In the genomic region with DNA sequence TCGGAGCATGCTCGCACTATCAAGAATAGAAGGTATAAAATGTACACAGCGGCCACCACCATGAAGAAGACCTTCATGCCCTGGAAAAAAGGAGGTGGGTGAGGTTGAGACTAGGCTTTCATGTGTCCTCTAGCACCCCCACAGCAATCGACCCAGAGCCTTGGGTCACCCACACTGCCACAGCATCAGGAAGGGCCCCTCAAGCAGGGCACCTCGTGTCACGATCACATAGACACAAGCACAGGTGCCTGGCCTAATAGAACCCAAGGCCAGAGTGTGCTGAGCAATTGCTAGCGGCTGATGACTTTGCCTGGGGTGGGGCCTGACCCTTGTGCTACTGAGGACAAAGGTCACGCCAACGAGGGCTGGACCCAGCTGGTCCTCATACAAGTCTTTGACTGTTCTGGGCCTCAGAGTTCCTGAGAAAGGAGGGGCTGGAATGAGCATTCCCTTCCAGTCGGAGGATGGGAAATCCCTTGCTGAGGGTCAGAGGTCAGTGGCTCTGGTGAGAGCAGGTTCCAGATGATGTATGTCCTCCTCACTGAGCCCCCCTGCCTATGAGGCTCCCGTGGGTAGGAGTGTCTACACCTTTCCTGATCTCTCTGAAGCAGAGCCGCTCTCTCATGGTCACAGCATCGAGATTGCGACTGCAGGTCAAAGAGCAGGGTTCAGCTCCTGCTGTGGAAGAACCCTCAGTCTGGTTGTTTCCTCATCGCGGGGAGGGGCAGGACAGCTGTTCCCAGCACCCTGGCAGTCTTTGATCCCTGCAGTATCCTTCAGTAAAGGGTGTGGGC, we compare ENCODE assay signal across 8 mouse cellular contexts. TPM values are rescaled to one million over a fixed set of nuclear protein-coding genes. Genes with fewer than 3 reads are reported as not detected.
DNase-seq lines count a peak whose midpoint lies in the region; ATAC-seq and TF ChIP-seq lines count a peak whose summit lies in the region.
"Not testable (repeated sequence)": the region's sequence is repeated elsewhere in the genome, so short reads cannot be mapped to it uniquely, and the experiment has no call there.

No protein-coding gene starts in this region.

- H3K27ac ChIP-seq in embryonic facial prominence, embryonic 12.5 days; hindbrain, postnatal 0 days; kidney, embryonic 14.5 days (ENCODE audit: low read depth, low read length); liver, embryonic 11.5 days (ENCODE audit: low read depth, low read length); liver, embryonic 16.5 days (ENCODE audit: low read length); midbrain, embryonic 13.5 days; stomach, embryonic 14.5 days (ENCODE audit: low read length): not testable (repeated sequence)

- H3K9me3 ChIP-seq in embryonic facial prominence, embryonic 12.5 days; hindbrain, postnatal 0 days (ENCODE audit: low read length); kidney, embryonic 14.5 days (ENCODE audit: control insufficient read depth, low read length); liver, embryonic 11.5 days (ENCODE audit: control insufficient read depth, low read length); liver, embryonic 16.5 days (replicated peaks; ENCODE audit: control insufficient read depth, low read length); midbrain, embryonic 13.5 days; stomach, embryonic 14.5 days (ENCODE audit: control insufficient read depth, low read depth, low read length): not testable (repeated sequence)

- H3K9ac ChIP-seq in embryonic facial prominence, embryonic 12.5 days; hindbrain, postnatal 0 days (replicated peaks; ENCODE audit: low read length); kidney, embryonic 14.5 days (ENCODE audit: low read depth, low read length); liver, embryonic 11.5 days (ENCODE audit: low read depth, low read length); liver, embryonic 16.5 days (ENCODE audit: low read depth, low read length); midbrain, embryonic 13.5 days (replicated peaks); stomach, embryonic 14.5 days (replicated peaks; ENCODE audit: low read depth, low read length): not testable (repeated sequence)

- DNase-seq in R1 (ENCODE audit: low read depth, low spot score) = peak; percentile 54
- DNase-seq in hindbrain, postnatal 0 days (ENCODE audit: low spot score); liver, embryonic 11.5 days (ENCODE audit: low spot score): not testable (repeated sequence)

- H3K4me1 ChIP-seq in embryonic facial prominence, embryonic 12.5 days; hindbrain, postnatal 0 days (ENCODE audit: insufficient read depth, low read length); kidney, embryonic 14.5 days (ENCODE audit: control insufficient read depth, insufficient read depth, low read length); liver, embryonic 11.5 days (replicated peaks; ENCODE audit: control insufficient read depth, insufficient read depth, low read length); liver, embryonic 16.5 days (ENCODE audit: control insufficient read depth, low read depth, low read length); midbrain, embryonic 13.5 days (replicated peaks); stomach, embryonic 14.5 days (ENCODE audit: control insufficient read depth, insufficient read depth, low read length): not testable (repeated sequence)

- H3K4me3 ChIP-seq in embryonic facial prominence, embryonic 12.5 days; hindbrain, postnatal 0 days (ENCODE audit: low read length); kidney, embryonic 14.5 days (ENCODE audit: low read length); liver, embryonic 11.5 days (ENCODE audit: low read depth, low read length); liver, embryonic 16.5 days (ENCODE audit: low read depth, low read length); midbrain, embryonic 13.5 days (replicated peaks); stomach, embryonic 14.5 days (ENCODE audit: low read depth, low read length): not testable (repeated sequence)

- peaks cover 11% of the 10 kb centered on the region; the same call in 1 of the 2 replicates for H3K36me3 ChIP-seq in embryonic facial prominence, embryonic 12.5 days
- not testable (repeated sequence) for H3K36me3 ChIP-seq in hindbrain, postnatal 0 days (ENCODE audit: insufficient read depth, low read length); kidney, embryonic 14.5 days (ENCODE audit: control insufficient read depth, insufficient read depth, low read length); liver, embryonic 11.5 days (ENCODE audit: control insufficient read depth, insufficient read depth, low read length); liver, embryonic 16.5 days (ENCODE audit: control insufficient read depth, insufficient read depth); stomach, embryonic 14.5 days (ENCODE audit: control insufficient read depth, insufficient read depth, low read length)
- H3K36me3 ChIP-seq in midbrain, embryonic 13.5 days = peaks cover 16% of the 10 kb centered on the region

- H3K27me3 ChIP-seq in embryonic facial prominence, embryonic 12.5 days; hindbrain, postnatal 0 days (ENCODE audit: insufficient read depth, low read length); kidney, embryonic 14.5 days (ENCODE audit: control insufficient read depth, insufficient read depth, low read length); liver, embryonic 11.5 days (replicated peaks; ENCODE audit: control insufficient read depth, insufficient read depth, low read length); liver, embryonic 16.5 days (ENCODE audit: control insufficient read depth, insufficient read depth, low read depth, low read length); midbrain, embryonic 13.5 days; stomach, embryonic 14.5 days (ENCODE audit: control insufficient read depth, insufficient read depth, low read length): not testable (repeated sequence)

- not testable (repeated sequence) for H3K4me2 ChIP-seq in embryonic facial prominence, embryonic 12.5 days (replicated peaks); hindbrain, postnatal 0 days (ENCODE audit: low read depth, low read length); kidney, embryonic 14.5 days (replicated peaks; ENCODE audit: low read depth, low read length); liver, embryonic 11.5 days; liver, embryonic 16.5 days (ENCODE audit: low read depth, low read length); midbrain, embryonic 13.5 days (replicated peaks); stomach, embryonic 14.5 days (replicated peaks; ENCODE audit: low read depth, low read length)

- TF ChIP-seq CTCF in hindbrain, postnatal 0 days (IDR thresholded peaks at IDR 0.05; ENCODE audit: low read depth) = not testable (repeated sequence)

- ATAC-seq in embryonic facial prominence, embryonic 12.5 days (ENCODE audit: insufficient number of reproducible peaks, insufficient read depth, low FRiP score, low TSS enrichment) = 0 out of 2 replicates have a peak, but pooled peaks have one; percentile 9
- ATAC-seq in hindbrain, postnatal 0 days = 0 out of 2 replicates have a peak, but pooled peaks have one; percentile 18
- peak; percentile 46; the same call in 1 of the 2 replicates for ATAC-seq in kidney, embryonic 14.5 days (ENCODE audit: low FRiP score, low TSS enrichment)
- ATAC-seq in liver, embryonic 11.5 days (replicated peaks; ENCODE audit: low FRiP score) = peak; percentile 29
- ATAC-seq in liver, embryonic 16.5 days (ENCODE audit: low read depth) = peak; percentile 65
- ATAC-seq in midbrain, embryonic 13.5 days = 0 out of 2 replicates have a peak, but pooled peaks have one; percentile 8
- 0 out of 2 replicates have a peak, but pooled peaks have one; percentile 16 for ATAC-seq in stomach, embryonic 14.5 days (ENCODE audit: insufficient number of reproducible peaks, insufficient read depth, low FRiP score, low read depth)

- WGBS in embryonic facial prominence, embryonic 12.5 days = 45% methylated on average over 12 of the region's 16 CpGs
- 61% methylated on average over 8 of the region's 16 CpGs for WGBS in hindbrain, postnatal 0 days
- WGBS in kidney, embryonic 14.5 days = 58% methylated on average over 7 of the region's 16 CpGs
- WGBS in liver, embryonic 11.5 days = 71% methylated on average over 8 of the region's 16 CpGs
- WGBS in liver, embryonic 16.5 days (ENCODE audit: insufficient replicate concordance) = 55% methylated on average over 7 of the region's 16 CpGs
- WGBS in midbrain, embryonic 13.5 days = 67% methylated on average over 11 of the region's 16 CpGs
- WGBS in stomach, embryonic 14.5 days = 50% methylated on average over 7 of the region's 16 CpGs

RNA-seq across cellular contexts. Expression of a gene that starts 16.1 kb away (rescaled TPM):
- 511 and 553 TPM in 2 replicates for polyA plus RNA-seq in embryonic facial prominence, embryonic 12.5 days (2016; fragmentation: Nextera tagmentation; extraction: Ambion mirVana)
- total RNA-seq in hindbrain, postnatal 0 days (2014; rRNA removed) = 392 and 457 TPM in 2 replicates
- polyA plus RNA-seq in hindbrain, postnatal 0 days (2015; fragmentation: Nextera tagmentation; extraction: Ambion mirVana) = 1,203 and 1,233 TPM in 2 replicates
- 506 and 609 TPM in 2 replicates for polyA plus RNA-seq in kidney, embryonic 14.5 days (2014; fragmentation: Nextera tagmentation; extraction: Ambion mirVana)
- 327 and 369 TPM in 2 replicates for polyA plus RNA-seq in liver, embryonic 11.5 days (2014; fragmentation: Nextera tagmentation; extraction: Ambion mirVana)
- polyA plus RNA-seq in liver, embryonic 16.5 days (2015; fragmentation: Nextera tagmentation; extraction: Ambion mirVana) = 198 and 205 TPM in 2 replicates
- 1,193 and 1,210 TPM in 2 replicates for polyA plus RNA-seq in midbrain, embryonic 13.5 days (2015; fragmentation: Nextera tagmentation; extraction: Ambion mirVana)
- 610 and 627 TPM in 2 replicates for polyA plus RNA-seq in stomach, embryonic 14.5 days (2014; fragmentation: Nextera tagmentation; extraction: Ambion mirVana)

Comparison
In these comparisons a context has a peak if more than half of its experiments do, and no peak if none do; other contexts are left out.
1. ATAC-seq: peak in every context shown above with its lines; median percentile 65 in liver, embryonic 16.5 days; 46 in kidney, embryonic 14.5 days; 29 in liver, embryonic 11.5 days; 18 in hindbrain, postnatal 0 days; 16 in stomach, embryonic 14.5 days; 9 in embryonic facial prominence, embryonic 12.5 days; 8 in midbrain, embryonic 13.5 days.